Mouse (Mus musculus): ENCODE measurements around the gene Eloa. TPM values are rescaled to one million over a fixed set of nuclear protein-coding genes. Genes with fewer than 3 reads are reported as not detected.

Eloa gene
- polyA plus RNA-seq (2014; fragmentation: Illumina TruSeq; extraction: RNeasy Lipid Tissue Mini Kit (QIAGEN cat#74804); ENCODE audit: low read depth, low replicate concordance), result 14.2 TPM

DNA sequence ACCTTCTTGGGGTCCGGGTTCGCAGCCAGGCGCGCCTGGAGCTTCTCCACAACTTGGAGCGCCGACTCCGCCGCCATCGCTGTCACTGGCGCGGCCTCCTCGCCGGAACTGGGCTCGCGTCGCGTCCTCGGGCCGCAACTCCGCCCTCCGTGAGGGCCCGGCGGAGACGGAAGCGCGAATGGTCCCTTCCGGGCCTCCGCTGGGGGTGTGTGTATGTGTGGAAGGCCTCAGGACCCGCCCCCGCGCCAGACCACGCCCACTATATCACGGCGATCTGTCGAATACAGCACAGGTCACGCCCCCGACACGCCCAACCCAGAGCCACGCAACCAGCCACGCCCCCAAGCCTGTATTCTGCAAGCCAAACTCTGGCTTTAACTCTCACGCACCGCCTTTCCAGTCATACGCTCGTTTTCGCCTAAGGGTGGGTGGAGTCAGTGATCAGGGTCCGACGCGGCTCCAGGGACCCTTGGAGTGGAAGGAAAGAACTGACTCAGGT is at the start of gene Eloa:
Eloa (minus strand) TSS at position 215 of the 499 bp plus-strand sequence.

DNA sequence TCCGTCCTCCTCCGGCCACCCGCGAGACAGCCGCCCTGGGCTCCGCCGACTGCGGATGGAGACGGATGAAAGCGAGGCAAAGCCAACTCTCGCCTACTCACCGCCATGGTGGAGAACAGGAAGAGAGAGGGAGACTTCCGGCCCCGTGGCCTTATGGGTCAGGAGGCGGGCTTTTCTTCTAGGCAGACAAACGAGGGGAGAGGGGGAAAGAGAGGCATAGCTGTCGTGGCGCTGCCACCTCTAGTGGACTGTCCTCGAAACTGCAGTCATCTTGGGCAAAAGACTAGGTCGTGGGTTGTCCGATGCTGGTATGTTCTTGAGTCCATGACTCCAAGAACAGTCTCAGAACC is 31.7 kb upstream of the Eloa start, which contains the start of gene Rpl11:
Rpl11 (minus strand) TSS at position 182 of the 350 bp plus-strand sequence.

DNA sequence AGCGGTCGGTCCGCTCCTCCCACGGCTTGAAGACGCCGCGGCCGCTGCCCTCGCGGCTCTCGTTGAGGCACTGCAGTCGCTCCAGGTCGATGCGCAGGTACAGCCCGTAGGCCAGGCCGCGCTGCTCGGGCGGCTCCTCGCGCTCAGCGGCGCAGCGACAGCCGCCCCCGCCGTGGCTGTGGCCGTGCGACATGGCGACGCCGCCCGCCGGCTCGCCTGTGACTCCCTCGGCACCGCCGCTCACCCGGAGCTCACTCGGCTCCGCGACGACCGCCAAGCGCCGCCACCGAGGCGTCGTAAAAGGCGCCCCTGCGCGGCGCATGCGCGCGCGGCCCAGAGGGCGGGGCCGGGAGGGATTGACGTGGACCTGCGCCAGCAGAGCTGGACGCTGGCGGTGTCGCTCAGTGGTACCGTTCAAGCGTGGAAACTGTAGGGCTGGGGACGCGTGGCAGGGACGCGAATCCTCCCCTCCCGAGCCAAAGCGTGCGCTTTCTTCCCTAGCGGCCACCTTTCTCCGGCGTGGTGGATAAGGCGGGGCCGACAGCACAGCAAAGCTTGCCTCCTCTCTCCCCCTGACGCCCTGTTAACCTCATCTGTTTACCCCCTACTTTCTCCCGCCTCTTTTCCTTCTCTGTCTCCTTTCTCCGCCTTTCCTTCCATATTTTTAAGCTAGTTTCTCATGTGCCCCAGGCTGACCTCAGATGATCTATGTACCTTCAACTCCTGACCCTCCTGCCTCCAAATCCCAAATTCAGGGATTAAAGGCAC is 34.4 kb downstream of the Eloa start, which contains the start of gene Pithd1:
Pithd1 (minus strand) TSS at position 322 of the 768 bp plus-strand sequence.

DNA sequence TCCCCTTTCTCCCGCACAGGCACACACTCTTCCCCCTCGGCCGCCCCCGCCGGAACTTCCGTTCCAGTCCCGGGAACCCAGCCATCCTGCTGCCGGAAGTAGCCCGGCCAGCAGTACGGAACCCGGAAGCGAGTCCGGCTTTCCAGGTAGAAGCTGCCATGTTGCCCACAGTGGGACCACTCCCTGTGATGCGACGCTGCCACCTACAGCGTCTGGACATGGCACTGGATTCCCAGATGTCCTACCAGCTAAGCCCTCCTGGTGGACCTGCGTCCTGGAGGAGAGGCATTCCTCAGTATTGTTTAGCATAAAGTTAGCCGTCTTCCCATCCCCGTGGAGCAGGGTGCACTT is 49.0 kb downstream of the Eloa start, which contains the start of gene Lypla2:
Lypla2 (minus strand) TSS at position 71 of the 351 bp plus-strand sequence.

DNA sequence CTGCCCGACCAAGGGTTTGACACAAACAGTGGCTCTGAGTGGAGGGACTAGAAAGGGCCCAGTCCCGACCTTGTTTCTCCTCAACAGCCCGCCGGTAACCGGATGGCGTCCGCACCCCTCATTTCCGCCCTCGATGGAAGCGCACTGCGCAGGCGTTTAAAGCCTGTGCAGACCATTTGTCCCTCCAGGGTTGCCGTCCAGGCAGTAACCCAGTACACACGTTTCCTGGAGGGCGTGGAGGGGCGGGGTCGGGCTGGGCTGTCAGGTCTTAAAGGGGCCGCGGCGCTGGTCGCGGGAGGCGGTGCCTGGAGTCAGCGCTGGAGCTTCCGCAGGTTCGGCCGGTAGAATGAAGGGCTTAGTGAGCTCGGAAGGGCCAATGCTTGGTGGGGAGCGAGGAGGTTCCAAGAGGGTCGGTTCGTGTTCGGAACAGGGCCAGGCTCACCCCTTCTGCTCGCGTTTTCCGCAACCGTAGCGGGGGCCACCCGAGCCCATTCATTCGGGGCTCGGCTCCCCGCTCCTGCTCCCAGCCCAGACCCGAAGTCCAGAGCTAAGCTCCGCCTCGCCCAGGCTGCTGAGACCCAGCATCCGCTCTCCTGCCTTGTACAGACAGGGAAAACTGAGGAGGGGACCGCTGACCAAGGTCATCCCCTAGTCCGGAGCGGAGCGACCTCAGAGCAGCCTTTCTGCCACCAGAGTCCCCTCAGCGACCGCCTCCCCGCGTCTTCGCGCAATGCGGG is 57.9 kb downstream of the Eloa start, which contains the start of gene Gale:
Gale (plus strand) TSS at position 271 of the 737 bp plus-strand sequence.

Other genes starting within 250 kb of the Eloa start
- 76.3 TPM for gene Srsf10, start 166.0 kb downstream of the Eloa start, polyA plus RNA-seq (2014; fragmentation: Illumina TruSeq; extraction: RNeasy Lipid Tissue Mini Kit (QIAGEN cat#74804); ENCODE audit: low read depth, low replicate concordance)
- gene Pnrc2, start 147.9 kb downstream of the Eloa start, polyA plus RNA-seq (2014; fragmentation: Illumina TruSeq; extraction: RNeasy Lipid Tissue Mini Kit (QIAGEN cat#74804); ENCODE audit: low read depth, low replicate concordance), result 175 TPM
- 0.93 TPM for gene Cnr2, start 126.4 kb downstream of the Eloa start, polyA plus RNA-seq (2014; fragmentation: Illumina TruSeq; extraction: RNeasy Lipid Tissue Mini Kit (QIAGEN cat#74804); ENCODE audit: low read depth, low replicate concordance)
- gene Fuca1, start 101.0 kb downstream of the Eloa start, polyA plus RNA-seq (2014; fragmentation: Illumina TruSeq; extraction: RNeasy Lipid Tissue Mini Kit (QIAGEN cat#74804); ENCODE audit: low read depth, low replicate concordance), result 33.7 TPM
- 56.8 TPM for gene Hmgcl, start 75.3 kb downstream of the Eloa start, polyA plus RNA-seq (2014; fragmentation: Illumina TruSeq; extraction: RNeasy Lipid Tissue Mini Kit (QIAGEN cat#74804); ENCODE audit: low read depth, low replicate concordance)
- gene Gale, start 58.0 kb downstream of the Eloa start, polyA plus RNA-seq (2014; fragmentation: Illumina TruSeq; extraction: RNeasy Lipid Tissue Mini Kit (QIAGEN cat#74804); ENCODE audit: low read depth, low replicate concordance), result 0.66 TPM
- gene Lypla2, start 49.1 kb downstream of the Eloa start, polyA plus RNA-seq (2014; fragmentation: Illumina TruSeq; extraction: RNeasy Lipid Tissue Mini Kit (QIAGEN cat#74804); ENCODE audit: low read depth, low replicate concordance), result 1.5 TPM
- 30.9 TPM for gene Pithd1, start 34.5 kb downstream of the Eloa start, polyA plus RNA-seq (2014; fragmentation: Illumina TruSeq; extraction: RNeasy Lipid Tissue Mini Kit (QIAGEN cat#74804); ENCODE audit: low read depth, low replicate concordance)
- gene Rpl11, start 31.7 kb upstream of the Eloa start, polyA plus RNA-seq (2014; fragmentation: Illumina TruSeq; extraction: RNeasy Lipid Tissue Mini Kit (QIAGEN cat#74804); ENCODE audit: low read depth, low replicate concordance), result 195 TPM
- gene Id3, start 121.7 kb upstream of the Eloa start, polyA plus RNA-seq (2014; fragmentation: Illumina TruSeq; extraction: RNeasy Lipid Tissue Mini Kit (QIAGEN cat#74804); ENCODE audit: low read depth, low replicate concordance), result 15.2 TPM
- gene E2f2, start 150.6 kb upstream of the Eloa start, polyA plus RNA-seq (2014; fragmentation: Illumina TruSeq; extraction: RNeasy Lipid Tissue Mini Kit (QIAGEN cat#74804); ENCODE audit: low read depth, low replicate concordance), result 0.11 TPM
- 1.1 TPM for gene Asap3, start 184.6 kb upstream of the Eloa start, polyA plus RNA-seq (2014; fragmentation: Illumina TruSeq; extraction: RNeasy Lipid Tissue Mini Kit (QIAGEN cat#74804); ENCODE audit: low read depth, low replicate concordance)
- 32.7 TPM for gene Tcea3, start 226.0 kb upstream of the Eloa start, polyA plus RNA-seq (2014; fragmentation: Illumina TruSeq; extraction: RNeasy Lipid Tissue Mini Kit (QIAGEN cat#74804); ENCODE audit: low read depth, low replicate concordance)

Data from liver, adult 10 weeks (tissue).